Mouse (Mus musculus) MEL (cell line): ENCODE results near the gene Trex1.

Experiments
- CHD1 ChIP-seq: IDR thresholded peaks from 2 replicates; pipeline ENCODE4 v1.6.1; 2012; ENCODE audit warnings: low read depth, mild to moderate bottlenecking, inconsistent platforms, low read length, improper control_type of control experiment
- CHD2 ChIP-seq: IDR thresholded peaks from 2 replicates; pipeline ENCODE4 v1.6.1; 2011; ENCODE audit warnings: low read length, improper control_type of control experiment
- CTCF ChIP-seq, 3 experiments: IDR thresholded peaks in 2 of 3; conservative IDR thresholded peaks in 1 of 3; 2 replicates each; pipeline ENCODE4 v1.5.1; 2011 to 2012; ENCODE audit warnings: low read length in 3 of 3, low read depth in 2 of 3, mild to moderate bottlenecking in 2 of 3, improper control_type of control experiment in 1 of 3, inconsistent platforms in 1 of 3, mixed read lengths in 1 of 3, moderate library complexity in 1 of 3; ENCODE audit not compliant: control insufficient read depth in 1 of 3, insufficient read depth in 1 of 3, poor library complexity in 1 of 3, severe bottlenecking in 1 of 3
- E2F4 ChIP-seq: IDR thresholded peaks from 2 replicates; pipeline ENCODE4 v1.6.1; 2011; ENCODE audit warnings: low read depth, low read length, improper control_type of control experiment, borderline replicate concordance
- EP300 ChIP-seq, 2 experiments: IDR thresholded peaks; 2 replicates each; pipeline ENCODE4 v1.6.1; 2011; ENCODE audit warnings: improper control_type of control experiment in 2 of 2, low read length in 2 of 2, low read depth in 1 of 2, mild to moderate bottlenecking in 1 of 2
- GABPA ChIP-seq: IDR thresholded peaks from 2 replicates; pipeline ENCODE4 v1.6.1; 2012; ENCODE audit warnings: low read depth, mild to moderate bottlenecking, inconsistent platforms, low read length, improper control_type of control experiment, moderate library complexity
- GATA1 ChIP-seq: IDR thresholded peaks from 2 replicates; pipeline ENCODE4 v1.6.1; 2011; ENCODE audit warnings: low read depth, low read length, improper control_type of control experiment
- HCFC1 ChIP-seq: IDR thresholded peaks from 2 replicates; pipeline ENCODE4 v1.6.1; 2012; ENCODE audit warnings: low read depth, mild to moderate bottlenecking, inconsistent platforms, low read length, improper control_type of control experiment, moderate library complexity
- POLR2A ChIP-seq, 2 experiments: IDR thresholded peaks; 2 replicates each; pipeline ENCODE4 v1.6.1; 2011 to 2012; ENCODE audit warnings: low read length in 2 of 2, mild to moderate bottlenecking in 2 of 2, control low read depth in 1 of 2, improper control_type of control experiment in 1 of 2, low read depth in 1 of 2, moderate library complexity in 1 of 2; ENCODE audit not compliant: control insufficient read depth in 1 of 2, insufficient read depth in 1 of 2, poor library complexity in 1 of 2
- SMC3 ChIP-seq: IDR thresholded peaks from 2 replicates; pipeline ENCODE4 v1.6.1; 2011; ENCODE audit warnings: low read depth, low read length, improper control_type of control experiment
- USF1 ChIP-seq: IDR thresholded peaks from 2 replicates; pipeline ENCODE4 v1.6.1; 2014; ENCODE audit warnings: low read depth, mild to moderate bottlenecking, inconsistent platforms, low read length, improper control_type of control experiment, moderate library complexity

GRCm38 (mm10) chr9:109096856-109097255 is 37.3 kb upstream of the Trex1 start:
- TF ChIP-seq HCFC1, result no peak
- no peak for TF ChIP-seq EP300 (IDR thresholded peaks at IDR 0.05; ENCODE audit: low read depth in 1 of 2, low read length in 2 of 2)
- no peak for TF ChIP-seq E2F4
- TF ChIP-seq POLR2A (IDR thresholded peaks at IDR 0.05; ENCODE audit: control insufficient read depth in 1 of 2, insufficient read depth in 1 of 2, low read depth in 1 of 2, low read length in 2 of 2, poor library complexity in 1 of 2), result no peak
- no peak for TF ChIP-seq CTCF (IDR thresholded peaks at IDR 0.05 in 2 of 3, conservative IDR thresholded peaks at IDR 0.05 in 1 of 3; ENCODE audit: control insufficient read depth in 1 of 3, insufficient read depth in 1 of 3, low read depth in 2 of 3, low read length in 3 of 3, poor library complexity in 1 of 3, severe bottlenecking in 1 of 3)
- TF ChIP-seq SMC3, result no peak
- no peak for TF ChIP-seq USF1
- TF ChIP-seq GATA1, result no peak
- no peak for TF ChIP-seq GABPA
- TF ChIP-seq CHD1, result no peak
- no peak for TF ChIP-seq CHD2
